Mouse (Mus musculus) small intestine, adult 2 months (tissue): Measurements from ENCODE around the gene Dclk2.

Experiments used
- CTCF ChIP-seq: fragments of 200-500 bp; IDR thresholded peaks from 2 replicates; pipeline ENCODE4 v1.5.1; 2012; ENCODE audit warnings: low read depth, mild to moderate bottlenecking, control low read depth, inconsistent platforms, low read length, moderate library complexity, mixed read lengths; ENCODE audit not compliant: insufficient replicate concordance, insufficient read length; ENCODE audit errors: extremely low read depth
- POLR2A ChIP-seq: fragments of 200-500 bp; IDR thresholded peaks from 2 replicates; pipeline ENCODE4 v1.6.1; 2012; ENCODE audit warnings: low read depth, mild to moderate bottlenecking, control low read depth, inconsistent platforms, low read length, moderate library complexity

DNA sequence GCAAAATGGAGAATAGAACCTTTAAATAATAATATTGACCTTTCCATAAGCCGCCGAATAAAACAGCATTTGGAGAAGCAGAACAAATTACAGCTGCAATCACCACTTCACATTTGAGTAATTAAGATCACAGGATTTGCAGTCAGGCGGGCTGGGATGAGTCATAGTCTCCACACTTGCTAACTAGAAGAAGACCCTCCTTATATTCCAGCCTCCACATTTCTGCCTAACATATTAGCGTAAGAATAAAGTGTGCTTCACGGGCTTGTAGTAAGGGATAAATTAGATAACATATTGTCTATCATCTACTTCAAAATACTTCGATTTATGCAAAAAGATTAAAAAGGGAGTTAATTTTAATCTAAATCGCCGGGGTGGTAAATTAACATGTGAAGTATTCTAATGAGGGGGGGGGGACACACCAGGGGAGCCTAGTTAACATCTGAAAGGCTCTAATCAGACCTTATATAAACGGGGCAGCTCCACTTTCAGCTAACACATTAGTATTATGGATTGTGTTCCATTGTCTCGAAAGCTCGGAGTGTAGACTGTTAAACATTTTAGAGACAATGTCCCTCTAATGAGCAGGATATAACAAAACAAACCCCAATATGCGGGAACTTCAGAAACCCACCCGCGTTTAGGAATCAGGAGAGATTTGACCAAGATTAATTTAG, 87.9 kb downstream of the Dclk2 start:
- TF ChIP-seq CTCF (no peak), POLR2A (no peak)
